Mouse (Mus musculus) heart, postnatal 0 days (tissue): ENCODE measurements at regions not wholly inside any gene's neighbourhood (a gene's known extent, or its start where the extent isn't known, plus 50 kb on each side); places are given as distances from the start of the nearest gene placed in this dataset.

ENCODE experiments used
- CTCF ChIP-seq: IDR thresholded peaks from 2 replicates; pipeline ENCODE4 v1.5.1; 2016; ENCODE audit warnings: antibody characterized with exemption, control low read depth, low read depth
- EP300 ChIP-seq: IDR thresholded peaks from 2 replicates; pipeline ENCODE4 v1.6.1; 2016; ENCODE audit warnings: antibody characterized with exemption, low read depth

DNA sequence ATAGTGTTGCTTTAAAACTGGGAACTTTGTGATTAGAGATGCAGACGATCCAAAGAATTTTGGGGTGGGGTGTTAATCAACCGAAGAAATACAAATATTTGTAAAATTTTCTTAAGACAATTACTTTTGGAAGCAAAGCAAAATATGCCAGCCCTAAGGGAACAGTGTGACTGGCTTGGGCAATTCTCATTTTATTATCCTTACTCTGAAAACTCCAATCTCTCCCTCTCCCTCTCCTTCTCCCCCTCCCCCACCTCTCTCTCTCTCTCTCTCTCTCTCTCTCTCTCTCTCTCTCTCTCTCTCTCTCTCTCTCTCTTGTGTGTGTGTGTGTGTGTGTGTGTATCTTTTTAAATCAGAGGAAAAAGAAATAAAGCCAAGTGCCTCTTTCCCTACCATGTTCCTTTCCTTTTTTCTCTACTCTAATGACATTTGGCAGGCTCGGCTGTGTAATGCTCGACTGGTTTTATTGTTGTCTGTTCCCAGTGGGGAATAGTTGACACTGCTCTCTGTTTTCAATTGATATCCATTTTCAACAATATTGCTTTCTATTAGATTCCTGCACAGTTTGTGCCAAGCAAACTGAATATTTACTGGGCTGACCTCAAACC is 367.5 kb upstream of the Fam92a start:
- TF ChIP-seq CTCF = no peak
- TF ChIP-seq EP300 = no peak
